Mouse (Mus musculus) CD4-positive, CD25-positive, alpha-beta regulatory T cell, adult 4 months (primary cell): Measurements from ENCODE around the gene Pla2g5. TPM values are rescaled to one million over a fixed set of nuclear protein-coding genes. Genes with fewer than 3 reads are reported as not detected.
"Not testable (repeated sequence)": the region's sequence is repeated elsewhere in the genome, so short reads cannot be mapped to it uniquely, and the experiment has no call there.

Experiments used
- ATAC-seq: one replicate; pipeline ENCODE4 v1.8.0; 2017
- polyA plus RNA-seq, 2 experiments: library from polyadenylated mRNA; unstranded; fragments of 100-300 nt; shearing (Covaris generic); gene quantifications; one replicate each; pipeline ENCODE4 v1.2.1; 2017

Gene Pla2g5
- polyA plus RNA-seq, 2 experiments from 2014 or later: not detected

DNA sequence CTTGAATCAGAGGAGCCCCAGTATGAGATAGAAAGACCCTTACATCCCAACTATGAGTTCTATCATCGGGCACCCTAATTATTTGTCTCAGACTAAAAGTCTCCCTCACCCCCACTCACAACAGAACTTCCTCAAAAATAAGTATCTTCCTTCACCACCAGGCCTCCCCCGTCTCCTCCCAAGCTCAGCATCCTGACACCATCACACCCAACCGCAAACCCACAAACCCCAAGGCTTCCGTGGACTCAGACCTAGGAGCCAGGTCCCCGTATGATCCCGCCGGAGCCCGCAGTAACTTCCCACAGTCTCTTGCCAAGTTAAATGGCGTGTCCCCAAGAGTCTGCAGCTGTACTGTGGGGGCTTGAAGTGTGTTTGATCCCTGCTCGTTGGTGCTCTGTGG is 5.7 kb downstream of the Pla2g5 start:
- no peak for ATAC-seq

- ATAC-seq: no peak
These were observed 6.8 kb downstream of the Pla2g5 start for GRCm38 (mm10) chr4:138856491-138856890.

- ATAC-seq: no peak
These were observed 8.1 kb downstream of the Pla2g5 start for GRCm38 (mm10) chr4:138855092-138855632.

- no peak for ATAC-seq
These were observed 10.3 kb downstream of the Pla2g5 start for GRCm38 (mm10) chr4:138852961-138853360.

DNA sequence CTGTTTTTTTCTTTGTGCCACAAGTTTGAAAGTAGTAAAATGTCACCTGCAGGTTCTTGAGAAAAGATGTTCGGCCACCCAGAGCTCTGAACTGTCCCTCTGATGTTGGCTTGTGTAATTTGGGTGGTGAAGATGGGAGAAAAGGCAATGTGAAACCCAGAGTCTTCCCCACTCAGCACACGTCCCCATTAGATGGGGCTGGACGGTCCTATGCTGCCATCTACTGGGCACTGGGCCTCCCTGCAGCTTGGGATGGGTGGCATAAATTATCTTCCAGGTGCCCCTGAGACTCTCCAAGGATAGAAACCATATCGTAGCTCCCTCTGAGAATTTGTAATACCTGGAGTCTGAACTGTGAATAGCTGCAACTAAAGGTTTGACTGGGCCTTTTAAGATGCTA is 11.8 kb downstream of the Pla2g5 start:
- ATAC-seq: no peak

GRCm38 (mm10) chr4:138841386-138841785 is 21.9 kb downstream of the Pla2g5 start:
- no peak for ATAC-seq

DNA sequence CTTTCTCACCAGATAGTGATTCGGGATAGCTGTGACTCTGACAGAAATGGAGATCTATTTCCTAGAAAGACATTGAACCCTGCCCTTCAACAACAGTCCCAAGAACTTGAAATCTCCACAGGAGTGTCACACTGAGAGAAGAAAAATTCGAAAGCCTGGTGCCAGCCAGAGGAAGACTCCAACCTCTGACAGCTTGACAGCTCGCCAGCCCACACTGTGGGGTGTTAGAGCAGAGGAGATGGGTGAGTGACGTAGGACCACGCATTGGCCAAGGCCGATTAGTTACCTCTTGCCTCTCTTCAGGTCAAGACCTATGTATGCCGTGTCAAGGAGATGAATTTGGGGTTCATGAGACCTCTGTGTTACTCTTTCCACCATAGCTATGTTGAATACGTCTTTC is 22.6 kb downstream of the Pla2g5 start:
- ATAC-seq: no peak

GRCm38 (mm10) chr4:138839806-138840205 is 23.5 kb downstream of the Pla2g5 start:
- ATAC-seq: no peak

DNA sequence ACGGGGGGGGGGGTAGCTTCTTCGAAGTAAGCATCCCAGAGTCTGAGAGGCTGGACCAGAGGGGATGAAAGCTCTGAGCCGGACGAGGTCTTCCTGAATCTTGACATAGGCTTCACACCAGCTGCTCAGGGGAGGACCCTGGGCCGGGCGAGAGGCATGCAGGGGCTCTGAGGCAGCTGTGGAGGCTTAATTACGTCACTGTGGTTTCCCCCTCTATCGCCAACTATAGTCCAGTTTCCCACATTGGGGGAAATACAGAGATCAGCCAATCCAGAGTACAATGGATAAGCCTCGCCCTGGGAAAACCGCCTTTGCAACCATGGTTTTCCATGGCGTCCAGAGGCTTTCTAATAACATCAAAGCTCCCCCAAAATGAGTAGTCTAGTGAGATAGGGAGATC is 36.1 kb downstream of the Pla2g5 start:
- ATAC-seq: no peak

DNA sequence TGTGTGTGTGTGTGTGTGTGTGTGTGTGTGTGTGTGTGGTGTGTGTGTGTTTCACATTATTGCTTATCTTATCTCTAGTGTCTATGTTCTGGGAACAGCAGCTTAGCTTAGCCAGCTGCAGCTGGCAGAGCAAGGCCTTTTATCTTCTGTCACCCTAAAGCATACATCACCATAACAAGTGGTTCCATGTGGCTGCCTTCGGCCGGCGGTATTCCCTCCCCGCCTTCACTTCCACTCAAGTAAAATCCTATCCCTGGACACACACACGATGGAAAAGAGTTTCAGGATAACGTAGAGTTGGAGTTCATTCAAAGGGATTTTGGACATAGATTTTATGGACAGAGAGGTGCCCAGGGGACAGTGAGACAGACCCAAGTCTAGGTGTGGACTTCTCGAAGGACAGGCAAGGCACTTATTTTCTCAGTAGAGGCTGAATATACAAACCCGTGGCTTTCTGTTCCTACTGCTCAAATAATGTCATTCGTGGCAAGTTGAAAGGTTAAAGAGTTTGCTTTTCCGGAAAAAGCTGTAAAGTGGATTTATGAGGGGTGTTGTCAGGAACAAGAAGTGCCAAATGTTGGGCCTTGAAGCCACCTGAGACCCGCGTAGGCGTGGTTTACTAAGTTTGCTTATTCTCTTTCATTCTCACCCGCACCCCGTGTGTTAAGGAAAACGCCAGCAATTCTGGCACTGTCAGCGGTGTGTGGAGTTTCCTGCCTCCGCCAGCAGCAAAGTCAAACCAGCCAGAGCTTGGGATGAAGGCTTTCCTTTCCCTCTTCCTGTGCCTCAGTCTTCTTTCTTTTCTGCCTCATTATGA is 37.3 kb downstream of the Pla2g5 start:
- ATAC-seq: no peak

GRCm38 (mm10) chr4:138824660-138825059 is 38.6 kb downstream of the Pla2g5 start:
- ATAC-seq: no peak

DNA sequence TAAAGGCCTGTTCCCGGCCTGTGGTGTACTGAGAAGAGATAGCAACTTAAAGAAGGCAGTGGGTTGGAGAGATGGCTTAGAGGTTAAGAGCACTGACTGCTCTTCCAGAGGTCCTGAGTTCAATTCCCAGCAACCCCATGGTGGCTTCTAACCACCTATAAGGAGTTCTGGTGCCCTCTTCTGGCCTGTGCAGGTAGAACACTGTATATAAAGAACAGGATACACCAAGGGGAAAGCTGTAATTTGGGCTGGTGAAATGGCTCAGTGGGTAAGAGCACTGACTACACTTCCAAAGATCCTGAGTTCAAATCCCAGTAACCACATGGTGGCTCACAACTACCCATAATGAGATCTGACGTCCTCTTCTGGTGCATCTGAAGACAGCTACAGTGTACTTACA is 39.1 kb downstream of the Pla2g5 start:
- not testable (repeated sequence) for ATAC-seq

GRCm38 (mm10) chr4:138821036-138821435 is 42.2 kb downstream of the Pla2g5 start:
- ATAC-seq: no peak

DNA sequence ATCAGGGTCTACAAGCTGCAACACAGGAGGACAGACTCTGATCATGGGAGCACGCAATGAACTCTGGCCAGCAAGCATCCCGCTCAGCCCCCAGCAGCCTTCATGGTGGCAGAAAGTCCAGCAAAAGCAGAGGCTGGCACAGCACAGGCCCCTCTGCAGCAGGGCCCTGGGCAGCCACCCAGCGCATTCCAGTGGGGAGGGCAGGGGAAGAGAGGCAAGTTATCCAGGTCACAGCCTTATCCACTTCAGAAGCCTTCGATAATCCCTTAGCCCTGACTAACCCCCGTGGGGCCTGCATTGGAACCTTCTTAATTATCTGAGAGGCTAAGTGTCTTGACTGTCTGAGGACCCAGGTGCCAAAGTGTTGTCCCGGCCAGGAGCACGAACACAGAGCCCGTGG is 44.2 kb downstream of the Pla2g5 start:
- no peak for ATAC-seq

DNA sequence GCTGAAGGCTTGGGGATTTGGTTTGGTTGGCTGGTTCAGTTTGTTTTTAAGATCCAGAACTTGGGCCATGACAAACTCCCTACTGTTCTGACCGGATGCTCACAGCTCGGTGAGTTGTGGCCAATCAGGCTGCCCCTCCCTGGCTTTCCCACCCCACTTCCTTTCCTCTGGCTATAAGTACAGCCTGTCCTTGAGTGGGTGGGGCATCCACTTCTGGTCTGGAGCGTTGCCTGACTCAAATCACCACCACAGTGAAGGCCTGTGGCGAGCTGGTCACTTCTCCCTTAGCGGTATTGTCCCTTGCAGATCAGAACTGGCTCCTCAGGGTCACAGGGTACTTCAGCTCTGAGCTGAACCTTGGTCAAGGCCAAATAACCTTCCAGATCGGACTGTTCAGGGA is 45.5 kb downstream of the Pla2g5 start:
- ATAC-seq: no peak

DNA sequence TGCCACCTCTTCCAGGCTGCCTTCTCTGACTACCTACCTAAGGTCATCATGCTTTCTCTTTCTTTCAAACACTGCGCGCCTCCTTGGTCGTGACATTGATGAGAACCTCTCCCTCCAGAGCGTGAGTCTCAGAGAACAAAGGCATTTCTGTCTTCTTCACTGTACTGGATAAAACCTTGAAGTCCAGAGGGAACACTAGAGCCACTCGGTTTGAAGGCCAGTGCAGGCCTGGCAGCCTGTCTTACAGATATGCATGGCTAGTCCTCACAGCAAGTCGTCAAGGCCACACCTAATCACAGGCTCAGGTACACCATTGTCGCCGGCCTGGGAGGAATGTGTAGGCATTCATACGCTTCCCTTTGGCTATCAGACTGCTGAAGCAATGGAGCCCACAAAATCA is 47.1 kb downstream of the Pla2g5 start:
- no peak for ATAC-seq

DNA sequence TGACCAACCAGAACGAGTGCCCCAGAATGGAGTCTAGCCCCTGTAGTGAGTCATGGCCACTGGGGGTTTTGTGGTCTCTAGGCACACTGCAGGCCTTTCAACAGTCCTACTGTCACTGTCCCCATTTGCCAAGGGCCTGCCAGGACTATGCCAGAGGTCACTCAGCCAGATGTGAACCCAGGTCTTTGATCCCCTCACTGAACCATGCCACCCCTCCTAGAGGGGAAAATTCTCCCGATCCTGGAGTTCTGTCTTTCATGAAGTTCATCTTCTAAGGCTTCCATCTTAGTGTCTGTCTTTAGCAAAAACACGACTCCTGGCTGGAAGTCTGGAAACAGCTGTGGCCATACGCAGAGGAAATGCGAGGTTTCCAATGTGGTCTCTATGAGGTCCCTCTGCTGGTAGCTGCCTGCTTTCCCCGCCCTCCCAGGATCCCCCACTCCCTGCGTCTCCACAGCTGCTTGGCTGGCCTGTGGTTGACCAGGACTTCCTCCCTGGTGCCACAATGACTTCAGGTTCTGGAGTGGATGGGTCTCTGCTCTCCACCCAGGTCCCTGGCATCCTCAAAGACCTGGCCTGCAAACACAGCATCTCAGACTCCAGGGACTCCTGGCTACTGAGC is 56.3 kb downstream of the Pla2g5 start:
- ATAC-seq: no peak

- no peak for ATAC-seq
These were observed 57.1 kb downstream of the Pla2g5 start for GRCm38 (mm10) chr4:138806160-138806559.

- no peak for ATAC-seq
These were observed 58.0 kb downstream of the Pla2g5 start for GRCm38 (mm10) chr4:138805248-138805647.

GRCm38 (mm10) chr4:138802917-138803316 is 60.4 kb downstream of the Pla2g5 start:
- ATAC-seq: no peak

DNA sequence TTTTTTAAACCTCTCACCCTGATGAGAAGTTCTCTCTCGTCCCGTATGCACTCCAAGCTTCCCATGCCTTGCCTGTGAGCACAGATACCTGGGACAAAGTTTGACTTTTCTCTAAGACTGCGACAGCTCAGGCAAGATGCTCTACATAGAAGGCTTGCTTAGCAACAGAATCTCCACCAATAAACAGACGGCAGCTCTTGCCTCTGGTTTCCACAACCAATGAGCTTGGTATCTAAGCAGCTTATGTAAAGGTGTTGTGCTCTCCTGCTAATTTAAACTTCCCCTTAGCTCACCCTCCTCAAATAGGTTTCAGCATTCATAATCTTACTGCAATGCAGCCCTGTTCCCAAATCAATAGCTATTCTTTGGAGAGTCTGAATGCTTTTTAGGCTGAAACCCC is 61.7 kb downstream of the Pla2g5 start:
- no peak for ATAC-seq

GRCm38 (mm10) chr4:138800134-138800744 is 63.0 kb downstream of the Pla2g5 start:
- ATAC-seq: no peak

DNA sequence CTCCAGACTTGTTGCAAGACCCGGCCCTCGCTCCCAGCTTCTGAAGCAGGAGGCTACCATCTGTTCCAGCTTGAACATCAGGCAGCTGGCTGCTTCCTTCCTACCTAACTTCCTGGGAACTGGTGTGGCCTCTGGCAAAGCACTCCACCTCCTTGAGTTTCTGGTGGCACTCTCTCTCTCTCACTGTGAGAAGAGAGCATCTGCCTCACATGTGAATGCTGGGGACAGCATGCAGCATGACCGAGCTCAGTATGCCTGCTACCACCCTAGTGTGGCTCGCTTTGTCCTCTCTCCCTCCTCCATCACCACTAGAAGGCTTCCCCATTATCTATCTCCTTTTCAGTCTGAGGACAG is 66.1 kb downstream of the Pla2g5 start:
- no peak for ATAC-seq
